Mouse (Mus musculus) forebrain, embryonic 11.5 days (tissue): ENCODE results near the gene Maml3. TPM values are rescaled to one million over a fixed set of nuclear protein-coding genes. Genes with fewer than 3 reads are reported as not detected.

ENCODE experiments used
- ATAC-seq: fragments of 200-750 bp; cut with Nextera tagmentation; replicated peaks from 2 replicates; pipeline ENCODE4 v1.8.0; 2017; ENCODE audit warnings: moderate TSS enrichment; ENCODE audit not compliant: low FRiP score
- DNase-seq: peaks from one replicate; pipeline ENCODE4 v3.0.0-alpha.2; 2017; ENCODE audit warnings: low spot score
- H3K27ac ChIP-seq: fragments of 300-500 bp; sonication (generic); 2 replicates; pipeline ENCODE4 v1.5.1; 2014; ENCODE audit warnings: low read depth, low read length
- H3K27me3 ChIP-seq: fragments of 300-500 bp; sonication (generic); 2 replicates; pipeline ENCODE4 v1.6.1; 2014; ENCODE audit warnings: mild to moderate bottlenecking, low read length, mixed read lengths; ENCODE audit not compliant: control insufficient read depth, insufficient read depth
- H3K36me3 ChIP-seq: fragments of 300-500 bp; sonication (generic); 2 replicates; pipeline ENCODE4 v1.6.1; 2014; ENCODE audit warnings: mild to moderate bottlenecking, low read length, moderate library complexity, mixed read lengths; ENCODE audit not compliant: control insufficient read depth, insufficient read depth
- H3K4me1 ChIP-seq: fragments of 300-500 bp; sonication (generic); replicated peaks from 2 replicates; pipeline ENCODE4 v1.6.1; 2014; ENCODE audit warnings: low read length, mixed read lengths; ENCODE audit not compliant: control insufficient read depth, insufficient read depth
- H3K4me2 ChIP-seq: fragments of 300-500 bp; sonication (generic); 2 replicates; pipeline ENCODE4 v1.6.1; 2014; ENCODE audit warnings: low read depth, mild to moderate bottlenecking, low read length, moderate library complexity, mixed read lengths; ENCODE audit not compliant: severe bottlenecking
- H3K4me3 ChIP-seq: fragments of 300-500 bp; sonication (generic); 2 replicates; pipeline ENCODE4 v1.5.1; 2014; ENCODE audit warnings: low read depth, low read length
- H3K9ac ChIP-seq: fragments of 300-500 bp; sonication (generic); 2 replicates; pipeline ENCODE4 v1.6.1; 2014; ENCODE audit warnings: low read length
- H3K9me3 ChIP-seq: fragments of 300-500 bp; sonication (generic); 2 replicates; pipeline ENCODE4 v1.6.1; 2016; ENCODE audit warnings: low read length, mixed read lengths; ENCODE audit not compliant: control insufficient read depth
- WGBS: fragments of 180-500 bp; shearing (Covaris S2); extraction: QIAGEN DNeasy Blood & Tissue Kit; methylation state at CpG from one replicate; pipeline ENCODE4 v1.1.7; 2014; 5-methylcytosine and 5-hydroxymethylcytosine counted together
- polyA plus RNA-seq: library from polyadenylated mRNA; unstranded; fragments of >200 nt; fragmentation: Nextera tagmentation; extraction: Ambion mirVana; gene quantifications from 2 replicates; pipeline ENCODE4 v1.2.1, GENCODE M21; 2014

The Maml3 gene
- polyA plus RNA-seq, 1 experiment from 2014 or later, result 7.5 TPM

DNA sequence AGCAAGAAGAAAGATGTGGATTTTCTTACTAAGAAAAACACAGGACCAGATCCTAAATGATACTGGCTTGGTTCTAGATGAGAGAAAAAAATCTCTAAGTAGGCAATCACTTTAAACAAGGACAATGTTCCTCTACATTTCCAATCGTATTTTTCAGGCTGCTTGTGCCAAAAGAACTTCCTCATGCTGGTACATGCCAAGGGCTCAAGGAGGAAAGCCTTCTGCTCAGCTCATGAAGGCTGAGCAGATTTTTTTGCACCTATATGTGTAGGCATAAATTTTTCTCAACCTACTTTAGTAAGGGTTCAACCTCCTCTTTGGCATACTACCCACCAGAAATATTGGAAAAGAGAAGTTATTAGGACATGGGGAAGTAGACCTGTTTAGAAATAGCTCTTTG, 384.9 kb downstream of the Maml3 start:
- H3K9ac ChIP-seq, result no peak overlapping the region
- no peaks in the 10 kb centered on the region for H3K9me3 ChIP-seq
- no peaks in the 10 kb centered on the region for H3K27me3 ChIP-seq
- ATAC-seq (no peak), DNase-seq (no peak)
- WGBS, result 88% methylated on average over 1 of the region's 1 CpGs
- no peak overlapping the region for H3K4me3 ChIP-seq
- no peak overlapping the region for H3K4me2 ChIP-seq
- H3K36me3 ChIP-seq, result no peaks in the 10 kb centered on the region
- H3K27ac ChIP-seq, result no peak overlapping the region
- H3K4me1 ChIP-seq, result no peaks in the 10 kb centered on the region

DNA sequence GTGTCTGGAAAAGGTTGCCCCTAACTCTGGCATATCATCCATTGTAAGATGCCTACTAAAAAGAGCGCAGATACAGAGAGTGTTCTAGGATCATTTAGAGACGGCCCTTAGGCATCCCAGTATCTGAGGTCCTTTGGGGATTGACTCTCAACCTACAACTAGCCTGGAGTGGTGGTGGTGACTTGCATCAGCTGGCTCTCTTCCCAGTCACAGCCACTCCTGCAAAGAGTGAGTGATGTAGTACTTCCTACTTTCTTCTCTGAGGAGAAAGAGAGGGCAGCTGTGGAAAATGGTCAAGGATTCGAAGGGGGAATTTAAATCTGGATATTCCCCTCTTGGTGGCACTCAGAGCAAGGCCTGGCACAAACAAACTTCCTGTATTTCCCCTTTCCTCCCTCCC, 385.5 kb downstream of the Maml3 start:
- 93% methylated on average over 3 of the region's 3 CpGs for WGBS
- Histone ChIP-seq H3K9me3 (no peaks in the 10 kb centered on the region), H3K9ac (no peak overlapping the region), H3K27me3 (no peaks in the 10 kb centered on the region), H3K27ac (no peak overlapping the region), H3K4me1 (no peaks in the 10 kb centered on the region), H3K4me3 (no peak overlapping the region), H3K4me2 (no peak overlapping the region), H3K36me3 (no peaks in the 10 kb centered on the region)
- ATAC-seq, result no peak
- no peak for DNase-seq

- Histone ChIP-seq H3K4me3 (no peak overlapping the region), H3K4me1 (peaks cover 8% of the 10 kb centered on the region; the same call in 1 of the 2 replicates), H3K9ac (no peak overlapping the region), H3K9me3 (no peaks in the 10 kb centered on the region), H3K36me3 (no peaks in the 10 kb centered on the region), H3K27ac (no peak overlapping the region), H3K4me2 (no peak overlapping the region), H3K27me3 (no peaks in the 10 kb centered on the region)
- DNase-seq (no peak), ATAC-seq (no peak)
- 84% methylated on average over 4 of the region's 4 CpGs for WGBS
Measured at GRCm38 (mm10) chr3:51717909-51718308, 387.0 kb downstream of the Maml3 start.

DNA sequence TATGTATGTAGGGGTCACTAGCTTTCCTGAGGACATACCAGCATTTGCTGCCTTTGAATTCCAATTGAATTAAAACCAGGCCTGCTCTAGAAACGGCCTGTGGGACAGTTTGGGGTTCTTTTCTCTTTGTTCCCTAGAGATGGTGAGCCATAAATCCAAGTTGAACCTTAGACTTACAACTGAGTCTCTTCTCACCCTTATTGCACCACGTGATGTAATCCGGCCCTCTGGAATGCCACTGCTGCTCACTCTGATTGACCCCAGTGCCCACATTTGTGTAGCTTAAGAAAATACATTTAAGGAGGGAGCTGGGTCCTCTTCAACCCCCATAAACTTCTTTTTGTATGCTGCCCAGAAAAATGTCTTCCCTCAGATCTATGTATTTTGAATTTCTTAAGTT, 387.4 kb downstream of the Maml3 start:
- DNase-seq (no peak), ATAC-seq (no peak)
- no peaks in the 10 kb centered on the region for H3K36me3 ChIP-seq
- H3K27me3 ChIP-seq, result no peaks in the 10 kb centered on the region
- peaks cover 8% of the 10 kb centered on the region; the same call in 1 of the 2 replicates for H3K4me1 ChIP-seq
- 67% methylated on average over 3 of the region's 3 CpGs for WGBS
- H3K4me2 ChIP-seq, result no peak overlapping the region
- no peak overlapping the region for H3K27ac ChIP-seq
- no peak overlapping the region for H3K4me3 ChIP-seq
- H3K9me3 ChIP-seq, result no peaks in the 10 kb centered on the region
- no peak overlapping the region for H3K9ac ChIP-seq

DNA sequence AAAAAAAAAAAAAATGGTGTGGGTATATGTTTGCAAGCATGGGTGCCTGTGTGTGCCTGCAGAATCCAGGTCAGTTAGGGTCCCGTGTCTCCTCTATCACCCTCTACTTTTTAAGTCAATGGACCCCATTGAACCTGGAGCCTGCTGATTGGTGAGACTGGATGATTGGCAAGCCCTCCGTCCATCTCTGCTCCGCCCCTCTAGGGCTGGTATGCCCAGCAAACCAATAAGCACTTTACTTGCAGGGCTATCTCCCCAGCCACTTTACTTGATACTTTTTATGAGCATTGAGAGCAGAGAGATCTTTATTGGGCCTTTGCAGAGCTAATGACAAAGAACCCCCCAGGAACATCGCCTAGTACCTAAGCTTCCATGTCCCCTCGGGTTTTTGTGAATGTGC, 390.4 kb downstream of the Maml3 start:
- Histone ChIP-seq H3K4me1 (peaks cover 8% of the 10 kb centered on the region; the same call in 1 of the 2 replicates), H3K27me3 (no peaks in the 10 kb centered on the region), H3K9ac (no peak overlapping the region), H3K4me2 (no peak overlapping the region), H3K4me3 (no peak overlapping the region), H3K36me3 (no peaks in the 10 kb centered on the region), H3K27ac (no peak overlapping the region), H3K9me3 (no peaks in the 10 kb centered on the region)
- no peak for DNase-seq
- 85% methylated on average over 5 of the region's 5 CpGs for WGBS
- no peak for ATAC-seq

- DNase-seq (no peak), ATAC-seq (no peak)
- H3K9me3 ChIP-seq, result no peaks in the 10 kb centered on the region
- peaks cover 8% of the 10 kb centered on the region; the same call in 1 of the 2 replicates for H3K4me1 ChIP-seq
- no peak overlapping the region for H3K4me3 ChIP-seq
- no peak overlapping the region for H3K9ac ChIP-seq
- H3K27ac ChIP-seq, result no peak overlapping the region
- no peaks in the 10 kb centered on the region for H3K36me3 ChIP-seq
- H3K27me3 ChIP-seq, result no peaks in the 10 kb centered on the region
- no peak overlapping the region for H3K4me2 ChIP-seq
- WGBS, result 16% methylated on average over 8 of the region's 8 CpGs
Measured at GRCm38 (mm10) chr3:51713233-51713632, 391.6 kb downstream of the Maml3 start.

DNA sequence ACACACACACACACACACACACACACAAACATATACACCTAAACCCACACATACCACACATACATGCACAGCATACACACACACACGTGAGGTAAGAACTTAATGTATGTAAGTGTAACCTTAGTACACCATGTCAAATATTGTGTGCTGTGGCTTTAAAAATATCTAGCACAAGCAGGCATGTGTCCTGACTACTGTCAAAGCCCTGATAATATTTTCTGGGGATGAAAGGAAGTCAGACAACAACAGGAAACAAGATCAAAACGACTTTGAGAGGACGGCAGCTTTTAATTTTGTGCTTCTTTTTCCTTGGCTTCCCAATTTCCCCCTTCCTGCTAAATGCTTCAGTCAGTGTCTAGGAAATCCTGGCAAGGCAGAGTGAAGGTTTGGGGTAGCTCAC, 392.5 kb downstream of the Maml3 start:
- no peak overlapping the region for H3K27ac ChIP-seq
- 49% methylated on average over 3 of the region's 3 CpGs for WGBS
- no peak overlapping the region for H3K4me2 ChIP-seq
- no peaks in the 10 kb centered on the region for H3K36me3 ChIP-seq
- H3K4me3 ChIP-seq, result no peak overlapping the region
- peaks cover 8% of the 10 kb centered on the region; the same call in 1 of the 2 replicates for H3K4me1 ChIP-seq
- no peak for ATAC-seq
- H3K9me3 ChIP-seq, result no peaks in the 10 kb centered on the region
- no peaks in the 10 kb centered on the region for H3K27me3 ChIP-seq
- H3K9ac ChIP-seq, result no peak overlapping the region
- DNase-seq, result no peak

GRCm38 (mm10) chr3:51708746-51709411, 396.0 kb downstream of the Maml3 start:
- H3K9ac ChIP-seq, result no peak overlapping the region
- no peak for DNase-seq
- H3K36me3 ChIP-seq, result no peaks in the 10 kb centered on the region
- no peaks in the 10 kb centered on the region; the same call in 1 of the 2 replicates for H3K9me3 ChIP-seq
- no peaks in the 10 kb centered on the region for H3K27me3 ChIP-seq
- H3K4me1 ChIP-seq, result peaks cover 8% of the 10 kb centered on the region; the same call in 1 of the 2 replicates
- WGBS, result 85% methylated on average over 21 of the region's 21 CpGs
- no peak overlapping the region for H3K27ac ChIP-seq
- H3K4me2 ChIP-seq, result no peak overlapping the region
- no peak overlapping the region for H3K4me3 ChIP-seq
- ATAC-seq, result no peak

- no peaks in the 10 kb centered on the region; the same call in 1 of the 2 replicates for H3K9me3 ChIP-seq
- H3K36me3 ChIP-seq, result no peaks in the 10 kb centered on the region
- DNase-seq, result no peak
- WGBS, result 100% methylated on average over 1 of the region's 1 CpGs
- no peak overlapping the region for H3K4me3 ChIP-seq
- H3K4me1 ChIP-seq, result peaks cover 5% of the 10 kb centered on the region; the same call in 1 of the 2 replicates
- H3K27ac ChIP-seq, result no peak overlapping the region
- no peak overlapping the region for H3K4me2 ChIP-seq
- no peak for ATAC-seq
- H3K27me3 ChIP-seq, result no peaks in the 10 kb centered on the region
- no peak overlapping the region for H3K9ac ChIP-seq
Measured at GRCm38 (mm10) chr3:51708375-51708745, 396.5 kb downstream of the Maml3 start.
